Mouse (Mus musculus): Measurements from ENCODE around the gene Cst6. TPM values are rescaled to one million over a fixed set of nuclear protein-coding genes. Genes with fewer than 3 reads are reported as not detected.
A peak's percentile ranks its signal among the peaks of the same experiment; 100 is the strongest.

Cst6 gene
- polyA plus RNA-seq, 1 experiment, result not detected

GRCm38 (mm10) chr19:5366175-5367052 is 17.0 kb upstream of the Cst6 start, which contains the start of gene Eif1ad:
Gene Eif1ad, plus strand, starts transcription at chr19:5366741.
- Histone ChIP-seq H3K27ac (ENCODE audit: control insufficient read depth, insufficient read depth, low read depth, low read length, poor library complexity) (peak within 1 kb of the TSS; percentile 98), H3K4me1 (ENCODE audit: control insufficient read depth, insufficient read depth, low read length) (peaks cover 2% of the 10 kb centered on the region), H3K4me3 (replicated peaks; ENCODE audit: control insufficient read depth, low read depth, low read length) (peak within 1 kb of the TSS; percentile 100)
- WGBS, result under 1% methylated on average over 92 of the region's 92 CpGs
- TF ChIP-seq POLR2A (IDR thresholded peaks at IDR 0.05; ENCODE audit: borderline replicate concordance, control insufficient read depth, low read depth, low read length), result peak; percentile 46; the same call in 1 of the 2 replicates
- no peak for TF ChIP-seq CTCF (IDR thresholded peaks at IDR 0.05; ENCODE audit: control insufficient read depth, insufficient read depth, low read length)

- no peak for TF ChIP-seq POLR2A (IDR thresholded peaks at IDR 0.05; ENCODE audit: borderline replicate concordance, control insufficient read depth, low read depth, low read length)
- no peak for TF ChIP-seq CTCF (IDR thresholded peaks at IDR 0.05; ENCODE audit: control insufficient read depth, insufficient read depth, low read length)
- H3K27ac ChIP-seq (ENCODE audit: control insufficient read depth, insufficient read depth, low read depth, low read length, poor library complexity), result no peak overlapping the region
- H3K4me3 ChIP-seq (replicated peaks; ENCODE audit: control insufficient read depth, low read depth, low read length), result peak overlapping the region; percentile 89
- H3K4me1 ChIP-seq (ENCODE audit: control insufficient read depth, insufficient read depth, low read length), result peaks cover 2% of the 10 kb centered on the region
- 5% methylated on average over 11 of the region's 11 CpGs for WGBS
Measured at GRCm38 (mm10) chr19:5365751-5366150, 16.4 kb upstream of the Cst6 start.

- WGBS, result 42% methylated on average over 2 of the region's 2 CpGs
- no peak overlapping the region for H3K4me3 ChIP-seq (replicated peaks; ENCODE audit: control insufficient read depth, low read depth, low read length)
- H3K4me1 ChIP-seq (ENCODE audit: control insufficient read depth, insufficient read depth, low read length), result peaks cover 2% of the 10 kb centered on the region
- TF ChIP-seq POLR2A (IDR thresholded peaks at IDR 0.05; ENCODE audit: borderline replicate concordance, control insufficient read depth, low read depth, low read length) (no peak), CTCF (IDR thresholded peaks at IDR 0.05; ENCODE audit: control insufficient read depth, insufficient read depth, low read length) (no peak)
- H3K27ac ChIP-seq (ENCODE audit: control insufficient read depth, insufficient read depth, low read depth, low read length, poor library complexity), result no peak overlapping the region
Measured at GRCm38 (mm10) chr19:5364124-5364523, 14.8 kb upstream of the Cst6 start.

- TF ChIP-seq POLR2A (IDR thresholded peaks at IDR 0.05; ENCODE audit: borderline replicate concordance, control insufficient read depth, low read depth, low read length) (no peak), CTCF (IDR thresholded peaks at IDR 0.05; ENCODE audit: control insufficient read depth, insufficient read depth, low read length) (no peak)
- 86% methylated on average over 2 of the region's 2 CpGs for whole genome bisulfite sequencing
Measured at GRCm38 (mm10) chr19:5362186-5362585, 12.8 kb upstream of the Cst6 start.

GRCm38 (mm10) chr19:5356080-5356479 is 6.7 kb upstream of the Cst6 start:
- TF ChIP-seq CTCF (IDR thresholded peaks at IDR 0.05; ENCODE audit: control insufficient read depth, insufficient read depth, low read length), result no peak
- TF ChIP-seq POLR2A (IDR thresholded peaks at IDR 0.05; ENCODE audit: borderline replicate concordance, control insufficient read depth, low read depth, low read length), result no peak
- no peaks in the 10 kb centered on the region for H3K4me1 ChIP-seq (ENCODE audit: control insufficient read depth, insufficient read depth, low read length)
- WGBS, result no CpG with 5 or more reads among the region's 1 CpGs
- H3K27ac ChIP-seq (ENCODE audit: control insufficient read depth, insufficient read depth, low read depth, low read length, poor library complexity), result no peak overlapping the region
- no peak overlapping the region for H3K4me3 ChIP-seq (replicated peaks; ENCODE audit: control insufficient read depth, low read depth, low read length)

More at GRCm38 (mm10) chr19:5362186-5362585, 12.8 kb upstream of the Cst6 start:
- H3K27ac ChIP-seq (ENCODE audit: control insufficient read depth, insufficient read depth, low read depth, low read length, poor library complexity), result no peak overlapping the region
- peaks cover 2% of the 10 kb centered on the region; the same call in 1 of the 2 replicates for H3K4me1 ChIP-seq (ENCODE audit: control insufficient read depth, insufficient read depth, low read length)
- no peak overlapping the region for H3K4me3 ChIP-seq (replicated peaks; ENCODE audit: control insufficient read depth, low read depth, low read length)

GRCm38 (mm10) chr19:5353609-5354008 is 4.2 kb upstream of the Cst6 start:
- H3K27ac ChIP-seq (ENCODE audit: control insufficient read depth, insufficient read depth, low read depth, low read length, poor library complexity), result no peak overlapping the region
- WGBS, result 78% methylated on average over 2 of the region's 2 CpGs
- no peak for TF ChIP-seq CTCF (IDR thresholded peaks at IDR 0.05; ENCODE audit: control insufficient read depth, insufficient read depth, low read length)
- no peak for TF ChIP-seq POLR2A (IDR thresholded peaks at IDR 0.05; ENCODE audit: borderline replicate concordance, control insufficient read depth, low read depth, low read length)
- no peak overlapping the region for H3K4me3 ChIP-seq (replicated peaks; ENCODE audit: control insufficient read depth, low read depth, low read length)
- H3K4me1 ChIP-seq (ENCODE audit: control insufficient read depth, insufficient read depth, low read length), result no peaks in the 10 kb centered on the region

GRCm38 (mm10) chr19:5348526-5349501 is 560 bp downstream of the Cst6 start:
- Histone ChIP-seq H3K4me1 (ENCODE audit: control insufficient read depth, insufficient read depth, low read length) (no peaks in the 10 kb centered on the region), H3K4me3 (replicated peaks; ENCODE audit: control insufficient read depth, low read depth, low read length) (peak overlapping the region; percentile 13), H3K27ac (ENCODE audit: control insufficient read depth, insufficient read depth, low read depth, low read length, poor library complexity) (no peak overlapping the region)
- no peak for TF ChIP-seq POLR2A (IDR thresholded peaks at IDR 0.05; ENCODE audit: borderline replicate concordance, control insufficient read depth, low read depth, low read length)
- TF ChIP-seq CTCF (IDR thresholded peaks at IDR 0.05; ENCODE audit: control insufficient read depth, insufficient read depth, low read length), result 0 out of 2 replicates have a peak, but pooled peaks have one; percentile 20
- WGBS, result 4% methylated on average over 34 of the region's 34 CpGs

All from bone marrow, adult 2 months (tissue).